Mouse (Mus musculus): ENCODE data around the gene Rgma. TPM values are rescaled to one million over a fixed set of nuclear protein-coding genes. Genes with fewer than 3 reads are reported as not detected.

Rgma gene
- total and polyA plus RNA-seq, 3 experiments, result 0.04 to 0.07 TPM; not detected in 1

DNA sequence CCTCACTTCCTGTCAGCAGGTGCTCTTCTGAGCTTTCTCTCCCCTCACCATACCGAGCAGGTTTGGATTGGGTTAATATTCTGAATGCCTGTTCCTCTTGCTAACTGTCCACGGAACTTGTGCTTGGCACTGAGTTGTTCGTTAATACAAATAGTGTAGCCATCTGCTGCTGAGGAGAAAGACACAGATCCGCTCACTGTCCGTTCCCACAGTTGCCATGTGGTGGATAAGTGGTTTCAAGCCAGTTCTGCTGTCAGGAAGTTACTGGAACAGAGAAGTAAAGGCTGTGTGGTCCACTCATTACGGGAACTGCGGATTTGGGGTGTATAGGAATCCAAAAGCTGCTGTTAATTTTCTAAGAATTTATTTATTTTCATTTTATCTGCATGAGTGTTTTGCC is 7.5 kb downstream of the Rgma start:
- H3K4me3 ChIP-seq (replicated peaks in 1 of 3; ENCODE audit: low read depth in 2 of 3, low read length in 2 of 3, poor library complexity in 1 of 3), result no peak overlapping the region
- no peak for DNase-seq (ENCODE audit: extremely low read depth)
- H3K27ac ChIP-seq (ENCODE audit: insufficient read depth, low read depth), result no peak overlapping the region
- in situ Hi-C loops (cut with MboI; ENCODE audit: low pct_ligation_motif_present, low pct_unique_long_range_greater_than_20kb, low sequenced_read_pairs), result loop anchor here (25.0 kb wide), 1 partner anchor 996 kb away; no protein-coding TSS in a partner anchor
- TF ChIP-seq ZNF384 (IDR thresholded peaks at IDR 0.05; ENCODE audit: low read depth, low read length), result no peak
- no peak for TF ChIP-seq ZKSCAN1 (IDR thresholded peaks at IDR 0.05; ENCODE audit: borderline replicate concordance, low read depth, low read length)
- TF ChIP-seq MAX (IDR thresholded peaks at IDR 0.05; ENCODE audit: low read length), result no peak
- TF ChIP-seq SIN3A (IDR thresholded peaks at IDR 0.05; ENCODE audit: low read length), result no peak
- no peak for TF ChIP-seq MYC (IDR thresholded peaks at IDR 0.05; ENCODE audit: low read depth, low read length)
- TF ChIP-seq JUND (conservative IDR thresholded peaks at IDR 0.05; ENCODE audit: low read depth, low read length), result no peak
- no peak for TF ChIP-seq CTCF (conservative IDR thresholded peaks at IDR 0.05 in 1 of 2, IDR thresholded peaks at IDR 0.05 in 1 of 2; ENCODE audit: low read depth in 2 of 2, low read length in 2 of 2)
- no peak for TF ChIP-seq TBP (conservative IDR thresholded peaks at IDR 0.05; ENCODE audit: low read depth, low read length)
- no peak for TF ChIP-seq SMC3 (IDR thresholded peaks at IDR 0.05; ENCODE audit: low read depth, low read length)
- no peak for TF ChIP-seq GABPA (IDR thresholded peaks at IDR 0.05; ENCODE audit: insufficient replicate concordance, low read depth, low read length)
- TF ChIP-seq E2F4 (IDR thresholded peaks at IDR 0.05; ENCODE audit: insufficient replicate concordance, low read depth, low read length), result no peak
- no peak overlapping the region for H3K4me2 ChIP-seq (ENCODE audit: insufficient read depth, low read depth, poor library complexity, severe bottlenecking)
- H3K79me2 ChIP-seq (replicated peaks; ENCODE audit: control insufficient read depth, extremely low read depth, insufficient read depth, poor library complexity, severe bottlenecking), result no peaks in the 10 kb centered on the region
- H3K27me3 ChIP-seq (replicated peaks), result peaks cover 3% of the 10 kb centered on the region
- H3K9ac ChIP-seq (ENCODE audit: insufficient read depth, low read depth), result no peak overlapping the region
- no peaks in the 10 kb centered on the region for H3K9me3 ChIP-seq (replicated peaks; ENCODE audit: low read length)
- H3K4me1 ChIP-seq (ENCODE audit: control insufficient read depth in 1 of 2, insufficient read depth in 2 of 2), result peaks cover 0 to 18% of the 10 kb centered on the region in 2 experiments; a peak in 2 of 4 replicates
- dilution Hi-C loops (cut with MboI; ENCODE audit: extremely low pct_ligation_motif_present, extremely low pct_unique_long_range_greater_than_20kb, low sequenced_read_pairs), result no loop called here
- no peaks in the 10 kb centered on the region for H3K36me3 ChIP-seq (replicated peaks in 1 of 2; ENCODE audit: control insufficient read depth in 1 of 2, insufficient read depth in 1 of 2, low read length in 1 of 2)

DNA sequence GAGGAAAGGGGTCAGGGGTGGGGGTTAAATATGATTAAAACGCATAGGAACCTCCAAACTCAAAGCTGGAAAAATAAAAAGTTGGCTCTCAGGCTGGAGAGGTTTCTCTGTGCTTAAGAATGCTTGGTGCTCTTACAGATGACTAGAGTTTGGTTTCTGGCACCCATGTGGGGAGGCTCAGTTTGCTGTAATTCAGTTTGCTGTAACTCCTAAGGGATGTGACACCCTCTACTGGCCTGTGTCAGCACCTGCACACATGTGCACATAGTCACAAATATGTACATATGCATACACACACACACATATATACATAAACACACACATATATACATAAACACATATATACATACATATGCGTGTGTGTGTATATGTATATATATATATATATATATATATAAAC is 13.6 kb downstream of the Rgma start:
- H3K27me3 ChIP-seq (replicated peaks), result peaks cover 20% of the 10 kb centered on the region
- H3K4me2 ChIP-seq (ENCODE audit: insufficient read depth, low read depth, poor library complexity, severe bottlenecking), result no peak overlapping the region
- H3K36me3 ChIP-seq (replicated peaks in 1 of 2; ENCODE audit: control insufficient read depth in 1 of 2, insufficient read depth in 1 of 2, low read length in 1 of 2), result no peaks in the 10 kb centered on the region
- no peaks in the 10 kb centered on the region for H3K9me3 ChIP-seq (replicated peaks; ENCODE audit: low read length)
- H3K9ac ChIP-seq (ENCODE audit: insufficient read depth, low read depth), result no peak overlapping the region
- peaks cover 4 to 47% of the 10 kb centered on the region in 2 experiments for H3K4me1 ChIP-seq (ENCODE audit: control insufficient read depth in 1 of 2, insufficient read depth in 2 of 2)
- no peak overlapping the region for H3K4me3 ChIP-seq (replicated peaks in 1 of 3; ENCODE audit: low read depth in 2 of 3, low read length in 2 of 3, poor library complexity in 1 of 3)
- TF ChIP-seq POLR2A (IDR thresholded peaks at IDR 0.05; ENCODE audit: low read depth, low read length) (no peak), MEF2A (IDR thresholded peaks at IDR 0.05; ENCODE audit: borderline replicate concordance, low read depth, low read length) (no peak), MAX (IDR thresholded peaks at IDR 0.05; ENCODE audit: low read length) (0 out of 2 replicates have a peak, but pooled peaks have one; percentile 11), CTCF (conservative IDR thresholded peaks at IDR 0.05 in 1 of 2, IDR thresholded peaks at IDR 0.05 in 1 of 2; ENCODE audit: low read depth in 2 of 2, low read length in 2 of 2) (peak in 1 of 2 experiments; percentile 39; a peak in 2 of 4 replicates), RAD21 (IDR thresholded peaks at IDR 0.05; ENCODE audit: low read depth, low read length) (peak; percentile 22)
- dilution Hi-C loops (cut with MboI; ENCODE audit: extremely low pct_ligation_motif_present, extremely low pct_unique_long_range_greater_than_20kb, low sequenced_read_pairs), result no loop called here
- DNase-seq (ENCODE audit: extremely low read depth), result no peak
- in situ Hi-C loops (cut with MboI; ENCODE audit: low pct_ligation_motif_present, low pct_unique_long_range_greater_than_20kb, low sequenced_read_pairs), result loop anchor here (25.0 kb wide), 1 partner anchor 1002 kb away; no protein-coding TSS in a partner anchor
- no peak overlapping the region for H3K27ac ChIP-seq (ENCODE audit: insufficient read depth, low read depth)
- H3K79me2 ChIP-seq (replicated peaks; ENCODE audit: control insufficient read depth, extremely low read depth, insufficient read depth, poor library complexity, severe bottlenecking), result no peaks in the 10 kb centered on the region

DNA sequence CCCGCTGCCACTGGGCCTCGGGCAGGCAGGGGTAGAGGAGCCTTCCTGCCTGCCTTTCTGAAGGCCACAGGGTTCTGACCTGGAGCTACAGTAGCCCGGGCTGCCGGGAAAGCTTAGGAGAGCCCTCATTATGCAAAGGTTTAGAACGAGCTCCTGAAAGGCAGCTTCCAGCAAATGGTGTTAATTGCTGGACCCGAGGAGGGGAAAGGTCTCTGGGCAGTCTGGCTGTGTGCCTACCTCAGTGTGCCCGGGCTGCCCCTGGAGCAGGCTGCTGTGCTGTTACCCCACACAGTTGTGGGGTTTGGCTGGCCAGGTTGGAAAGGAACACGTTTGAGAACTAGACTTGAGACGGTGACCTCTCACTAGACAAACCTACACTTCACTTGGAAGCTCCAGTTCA is 14.1 kb downstream of the Rgma start:
- dilution Hi-C loops (cut with MboI; ENCODE audit: extremely low pct_ligation_motif_present, extremely low pct_unique_long_range_greater_than_20kb, low sequenced_read_pairs) (no loop called here), in situ Hi-C loops (cut with MboI; ENCODE audit: low pct_ligation_motif_present, low pct_unique_long_range_greater_than_20kb, low sequenced_read_pairs) (loop anchor here (25.0 kb wide), 1 partner anchor 1002 kb away; no protein-coding TSS in a partner anchor)
- TF ChIP-seq IRF4 (IDR thresholded peaks at IDR 0.05; ENCODE audit: low read depth, low read length) (no peak), POLR2A (IDR thresholded peaks at IDR 0.05; ENCODE audit: low read depth, low read length) (no peak), ELF1 (IDR thresholded peaks at IDR 0.05; ENCODE audit: low read depth, low read length) (no peak), TBP (conservative IDR thresholded peaks at IDR 0.05; ENCODE audit: low read depth, low read length) (no peak), MAX (IDR thresholded peaks at IDR 0.05; ENCODE audit: low read length) (no peak), ETS1 (conservative IDR thresholded peaks at IDR 0.05; ENCODE audit: low read depth, low read length) (no peak), JUN (IDR thresholded peaks at IDR 0.05; ENCODE audit: insufficient read depth, low read depth, low read length) (no peak)
- H3K9me3 ChIP-seq (replicated peaks; ENCODE audit: low read length), result no peaks in the 10 kb centered on the region
- H3K9ac ChIP-seq (ENCODE audit: insufficient read depth, low read depth), result no peak overlapping the region
- no peak overlapping the region for H3K27ac ChIP-seq (ENCODE audit: insufficient read depth, low read depth)
- peaks cover 23% of the 10 kb centered on the region for H3K27me3 ChIP-seq (replicated peaks)
- H3K4me3 ChIP-seq (replicated peaks in 1 of 3; ENCODE audit: low read depth in 2 of 3, low read length in 2 of 3, poor library complexity in 1 of 3), result no peak overlapping the region
- no peak overlapping the region for H3K4me2 ChIP-seq (ENCODE audit: insufficient read depth, low read depth, poor library complexity, severe bottlenecking)
- H3K79me2 ChIP-seq (replicated peaks; ENCODE audit: control insufficient read depth, extremely low read depth, insufficient read depth, poor library complexity, severe bottlenecking), result no peaks in the 10 kb centered on the region
- no peak for DNase-seq (ENCODE audit: extremely low read depth)
- H3K36me3 ChIP-seq (replicated peaks in 1 of 2; ENCODE audit: control insufficient read depth in 1 of 2, insufficient read depth in 1 of 2, low read length in 1 of 2), result no peaks in the 10 kb centered on the region
- peaks cover 4 to 47% of the 10 kb centered on the region in 2 experiments for H3K4me1 ChIP-seq (ENCODE audit: control insufficient read depth in 1 of 2, insufficient read depth in 2 of 2)
